Mouse (Mus musculus): ENCODE results near the gene Limk2. TPM values are rescaled to one million over a fixed set of nuclear protein-coding genes. Genes with fewer than 3 reads are reported as not detected.

Limk2 gene
- polyA plus RNA-seq, 1 experiment from 2014 or later: 68.8 TPM

DNA sequence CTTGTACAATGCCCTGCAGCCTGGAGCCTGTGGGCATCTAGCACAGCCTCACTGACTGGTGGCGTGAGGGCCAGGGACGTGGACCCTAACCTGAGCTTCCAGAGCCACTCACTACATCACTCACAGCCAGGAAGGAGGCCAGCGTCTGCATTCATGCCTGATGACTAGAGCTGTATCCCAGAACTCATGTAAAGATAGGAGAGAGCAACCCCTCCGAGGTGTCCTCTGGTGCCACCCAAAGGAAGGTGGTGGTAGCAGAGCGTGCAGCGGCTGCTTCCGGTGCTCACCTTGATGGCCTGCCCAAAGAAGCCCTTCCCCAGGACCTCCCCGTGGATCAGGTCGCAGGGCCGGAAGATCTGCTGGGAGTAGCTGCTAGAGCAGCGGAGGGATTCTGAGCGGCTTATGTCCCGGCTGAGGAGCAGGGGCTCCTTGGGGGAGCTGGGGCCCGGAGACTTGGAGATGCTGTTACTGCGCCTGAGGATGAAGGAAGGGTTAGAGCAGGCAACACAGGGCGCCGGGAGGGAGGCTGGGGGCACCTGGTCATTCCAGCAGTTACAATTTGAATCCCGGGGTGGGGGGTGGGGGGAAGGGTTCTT, 55.9 kb downstream of the Limk2 start:
- Histone ChIP-seq H3K36me3 (peaks cover 74% of the 10 kb centered on the region), H3K4me1 (peaks cover 14% of the 10 kb centered on the region), H3K27ac (no peak overlapping the region), H3K4me3 (no peak overlapping the region), H3K9me3 (no peaks in the 10 kb centered on the region), H3K27me3 (ENCODE audit: insufficient read depth, poor library complexity, severe bottlenecking) (no peaks in the 10 kb centered on the region)
- 47% methylated on average over 18 of the region's 18 CpGs for WGBS
- DNase-seq (ENCODE audit: low spot score): no peak

DNA sequence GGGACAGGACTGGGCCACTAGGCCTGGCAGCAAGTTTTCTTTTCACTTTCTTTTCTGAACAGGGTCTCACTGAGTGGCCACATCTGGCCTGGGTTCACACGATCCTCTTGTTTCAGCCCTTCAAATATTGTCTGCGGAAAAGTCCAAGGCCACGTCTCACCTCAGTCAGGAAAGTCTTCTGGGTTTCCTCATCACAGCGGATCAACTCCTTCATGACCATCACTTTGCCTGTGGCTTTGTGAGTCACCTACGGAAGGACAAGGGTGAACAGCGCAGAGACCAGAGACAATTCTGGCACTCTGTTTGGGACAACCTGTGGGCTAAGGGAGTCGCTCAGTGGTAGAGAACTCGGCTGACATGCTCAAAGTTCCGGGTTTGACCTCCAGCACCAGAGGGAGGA, 56.9 kb downstream of the Limk2 start:
- WGBS: 93% methylated on average over 9 of the region's 9 CpGs
- Histone ChIP-seq H3K9me3 (no peaks in the 10 kb centered on the region), H3K4me1 (peaks cover 23% of the 10 kb centered on the region), H3K4me3 (no peak overlapping the region), H3K36me3 (peaks cover 70% of the 10 kb centered on the region), H3K27me3 (ENCODE audit: insufficient read depth, poor library complexity, severe bottlenecking) (no peaks in the 10 kb centered on the region), H3K27ac (no peak overlapping the region)
- DNase-seq (ENCODE audit: low spot score): no peak

DNA sequence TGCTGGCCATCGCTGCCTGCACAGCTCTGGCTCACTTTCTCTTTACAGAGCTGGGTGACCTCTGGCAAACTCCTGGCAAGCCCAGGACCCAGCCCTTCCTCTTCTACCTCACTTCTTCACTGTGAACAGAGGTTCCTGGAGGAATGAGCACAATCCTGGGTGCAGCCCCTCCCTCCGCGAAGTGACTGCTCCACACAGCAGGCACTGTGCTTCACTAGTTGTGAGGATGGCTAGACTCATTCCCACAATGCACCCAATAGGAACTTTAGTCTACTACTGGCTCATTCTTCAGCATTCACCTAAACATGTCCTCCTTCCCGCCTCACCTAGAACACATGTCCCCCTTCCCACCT, 59.7 kb downstream of the Limk2 start:
- Histone ChIP-seq H3K4me1 (peaks cover 23% of the 10 kb centered on the region), H3K27ac (peak overlapping the region; percentile 80), H3K27me3 (ENCODE audit: insufficient read depth, poor library complexity, severe bottlenecking) (no peaks in the 10 kb centered on the region), H3K4me3 (peak overlapping the region; percentile 8; the same call in 1 of the 2 replicates), H3K36me3 (peaks cover 73% of the 10 kb centered on the region), H3K9me3 (no peaks in the 10 kb centered on the region)
- 78% methylated on average over 4 of the region's 4 CpGs for WGBS
- no peak for DNase-seq (ENCODE audit: low spot score)

DNA sequence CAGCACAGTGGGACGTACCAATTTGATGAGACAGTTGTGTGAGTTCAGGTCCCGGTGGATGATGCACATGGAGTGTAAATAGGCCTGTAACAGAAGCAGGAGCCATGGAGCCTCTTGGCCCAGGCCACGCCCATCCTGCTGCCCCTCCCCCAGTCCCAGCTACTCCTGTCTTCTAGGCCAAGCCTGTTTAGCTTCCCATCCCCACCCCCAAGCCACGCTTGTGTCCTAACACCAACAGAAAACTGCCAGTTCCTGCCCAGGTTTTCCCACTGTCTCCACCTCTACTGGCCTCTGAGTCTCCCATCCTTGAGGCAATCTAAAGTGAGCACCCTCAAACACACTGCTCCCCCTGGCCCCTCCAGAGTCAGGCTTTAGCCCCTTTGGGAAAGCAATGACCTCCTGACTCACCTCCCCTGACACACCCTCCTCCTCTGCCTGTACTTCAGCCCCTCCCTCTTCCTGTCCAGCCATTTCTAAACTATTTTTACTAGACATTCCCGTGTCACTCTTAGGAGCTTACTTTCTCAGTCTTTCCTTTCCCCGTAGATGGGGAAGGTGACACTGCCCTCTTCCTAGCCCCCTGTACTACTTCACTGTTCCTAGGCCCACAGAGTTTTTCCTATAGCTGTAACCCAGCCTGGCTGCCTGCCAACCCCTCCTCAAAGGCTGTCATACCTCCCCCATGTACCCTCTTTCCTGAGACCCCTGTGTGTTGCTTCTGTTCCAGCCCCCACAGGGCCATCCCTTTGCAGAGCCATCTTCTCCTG, 60.2 kb downstream of the Limk2 start:
- peaks cover 23% of the 10 kb centered on the region for H3K4me1 ChIP-seq
- H3K27me3 ChIP-seq (ENCODE audit: insufficient read depth, poor library complexity, severe bottlenecking): no peaks in the 10 kb centered on the region
- peak; percentile 88 for DNase-seq (ENCODE audit: low spot score)
- no peaks in the 10 kb centered on the region for H3K9me3 ChIP-seq
- H3K36me3 ChIP-seq: peaks cover 73% of the 10 kb centered on the region
- H3K4me3 ChIP-seq: peak overlapping the region; percentile 8; the same call in 1 of the 2 replicates
- WGBS: 15% methylated on average over 6 of the region's 6 CpGs
- peak overlapping the region; percentile 80 for H3K27ac ChIP-seq

DNA sequence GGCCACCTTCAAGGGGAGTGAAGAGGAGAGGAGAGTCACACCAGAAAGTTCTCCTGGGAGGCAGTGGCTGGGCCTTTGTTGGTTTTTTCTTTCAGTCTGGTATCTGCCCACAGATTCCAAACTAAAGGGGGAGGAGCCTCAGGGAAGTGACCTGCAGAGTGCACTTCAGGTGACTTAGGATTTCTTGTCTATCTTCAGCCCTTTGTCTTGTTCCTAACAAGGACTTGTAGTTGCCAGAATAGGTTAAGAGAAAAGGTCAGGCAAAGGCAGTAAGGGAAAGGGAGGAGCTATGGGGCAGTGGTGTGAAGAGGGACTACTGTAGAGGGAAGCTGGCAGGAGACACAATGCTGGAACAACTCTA, 61.2 kb downstream of the Limk2 start:
- DNase-seq (ENCODE audit: low spot score): no peak
- H3K9me3 ChIP-seq: no peaks in the 10 kb centered on the region
- H3K4me1 ChIP-seq: peaks cover 23% of the 10 kb centered on the region
- H3K36me3 ChIP-seq: peaks cover 73% of the 10 kb centered on the region
- H3K27me3 ChIP-seq (ENCODE audit: insufficient read depth, poor library complexity, severe bottlenecking): no peaks in the 10 kb centered on the region
- no peak overlapping the region for H3K4me3 ChIP-seq
- H3K27ac ChIP-seq: peak overlapping the region; percentile 80

DNA sequence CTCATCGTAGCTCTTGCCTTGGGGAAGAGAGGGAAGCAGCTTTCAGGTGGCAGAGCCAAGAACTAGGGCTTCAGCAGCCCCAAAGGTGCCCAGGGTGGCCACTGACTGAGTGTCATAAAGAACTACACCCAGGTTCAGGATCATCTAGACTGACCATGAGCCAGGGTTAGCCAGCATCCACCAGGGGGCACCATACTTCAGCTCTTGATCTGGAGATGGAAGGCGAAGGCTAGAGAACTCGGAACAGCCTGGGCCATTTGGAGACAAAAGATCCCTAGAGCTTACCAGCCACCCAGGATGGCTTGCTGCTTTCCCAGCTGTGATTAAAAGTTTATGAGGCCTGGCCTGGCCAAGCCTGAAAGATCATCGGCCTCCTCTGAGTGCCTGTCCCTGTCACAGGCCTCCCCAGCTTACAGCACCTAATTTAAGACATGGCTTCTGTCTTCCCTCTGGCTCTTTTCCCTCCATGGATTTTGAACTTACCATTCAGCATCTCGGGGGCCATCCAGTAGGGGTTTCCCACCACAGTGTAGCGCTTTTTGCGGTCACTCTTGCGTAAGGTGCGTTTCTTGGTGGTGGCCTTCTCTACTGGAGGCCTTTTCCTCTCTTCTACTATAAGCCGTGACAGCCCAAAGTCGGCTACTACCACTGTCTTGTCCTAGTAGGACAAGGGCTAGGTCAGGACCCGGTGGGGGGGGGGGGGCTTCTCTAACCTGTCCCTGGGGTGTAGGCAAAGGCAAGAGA, 61.7 kb downstream of the Limk2 start:
- no peaks in the 10 kb centered on the region for H3K27me3 ChIP-seq (ENCODE audit: insufficient read depth, poor library complexity, severe bottlenecking)
- H3K4me3 ChIP-seq: no peak overlapping the region
- H3K36me3 ChIP-seq: peaks cover 73% of the 10 kb centered on the region
- peak; percentile 88 for DNase-seq (ENCODE audit: low spot score)
- H3K27ac ChIP-seq: peak overlapping the region; percentile 80
- no peaks in the 10 kb centered on the region for H3K9me3 ChIP-seq
- peaks cover 23% of the 10 kb centered on the region for H3K4me1 ChIP-seq
- WGBS: 62% methylated on average over 12 of the region's 12 CpGs

DNA sequence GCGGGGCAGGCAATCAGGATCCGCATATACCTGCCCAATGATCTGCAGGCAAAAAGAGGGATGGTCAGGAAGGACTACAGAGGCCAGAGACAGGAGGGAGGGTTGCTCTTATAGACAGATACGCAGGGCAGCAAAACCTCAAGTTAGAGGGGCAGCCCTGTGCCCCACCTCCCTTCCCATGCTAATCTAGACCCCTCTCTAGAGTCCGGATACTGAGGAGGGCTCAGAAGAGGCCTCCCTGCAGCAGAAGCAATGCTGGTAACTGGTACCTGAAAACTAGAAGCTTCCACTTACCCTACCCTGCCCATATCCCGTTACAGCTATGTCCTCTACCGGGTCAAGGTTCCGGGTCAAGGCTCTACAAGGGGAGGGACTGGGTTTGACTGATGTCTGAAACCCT, 62.6 kb downstream of the Limk2 start:
- DNase-seq (ENCODE audit: low spot score): no peak
- H3K36me3 ChIP-seq: peaks cover 73% of the 10 kb centered on the region
- no peaks in the 10 kb centered on the region for H3K27me3 ChIP-seq (ENCODE audit: insufficient read depth, poor library complexity, severe bottlenecking)
- 92% methylated on average over 7 of the region's 7 CpGs for WGBS
- H3K27ac ChIP-seq: no peak overlapping the region
- H3K4me1 ChIP-seq: peaks cover 23% of the 10 kb centered on the region
- no peak overlapping the region for H3K4me3 ChIP-seq
- H3K9me3 ChIP-seq: no peaks in the 10 kb centered on the region

DNA sequence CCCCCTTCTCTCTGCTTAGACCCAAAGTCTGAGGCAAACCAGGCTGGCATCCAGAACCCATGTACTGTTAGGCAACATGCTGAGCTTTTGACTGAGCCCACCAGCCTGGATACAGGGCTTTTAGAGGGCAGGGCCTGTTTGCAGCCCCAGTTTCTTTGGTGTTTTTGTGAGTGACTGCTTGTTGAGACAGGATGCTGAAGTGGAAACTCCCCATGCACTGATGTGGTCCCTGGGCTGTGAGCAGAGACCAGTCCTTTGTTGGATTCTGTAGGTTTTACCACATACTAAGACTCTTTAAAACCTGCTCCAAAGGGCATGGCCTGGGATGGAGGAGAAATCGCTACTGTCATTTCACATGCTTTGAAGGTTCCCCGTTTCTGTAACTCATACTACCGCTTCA, 64.1 kb downstream of the Limk2 start:
- Histone ChIP-seq H3K27ac (no peak overlapping the region), H3K27me3 (ENCODE audit: insufficient read depth, poor library complexity, severe bottlenecking) (no peaks in the 10 kb centered on the region), H3K4me1 (peaks cover 23% of the 10 kb centered on the region), H3K9me3 (no peaks in the 10 kb centered on the region), H3K36me3 (peaks cover 62% of the 10 kb centered on the region), H3K4me3 (no peak overlapping the region)
- 89% methylated on average over 3 of the region's 3 CpGs for WGBS
- DNase-seq (ENCODE audit: low spot score): no peak

DNA sequence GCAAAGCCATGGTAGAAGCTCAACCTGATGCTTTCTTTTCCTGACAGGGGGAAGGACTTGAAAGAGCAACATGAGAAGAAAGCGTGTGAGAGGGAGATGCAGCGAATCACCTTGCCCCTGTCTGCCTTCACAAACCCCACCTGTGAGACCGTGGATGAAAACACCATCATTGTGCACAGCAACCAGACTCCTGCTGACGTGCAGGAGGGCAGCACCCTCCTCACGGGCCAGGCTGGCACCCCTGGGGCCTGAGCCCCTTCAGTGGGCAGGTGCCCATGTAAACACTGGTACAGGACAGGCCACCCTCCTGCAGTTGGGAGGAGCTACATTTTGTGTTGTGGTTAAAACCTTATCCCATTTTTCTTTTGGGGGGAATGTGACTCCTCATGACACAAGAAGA, 67.5 kb downstream of the Limk2 start:
- Histone ChIP-seq H3K4me1 (peaks cover 17% of the 10 kb centered on the region), H3K27ac (no peak overlapping the region), H3K9me3 (no peaks in the 10 kb centered on the region), H3K27me3 (ENCODE audit: insufficient read depth, poor library complexity, severe bottlenecking) (no peaks in the 10 kb centered on the region), H3K36me3 (peaks cover 50% of the 10 kb centered on the region), H3K4me3 (no peak overlapping the region)
- no peak for DNase-seq (ENCODE audit: low spot score)
- 73% methylated on average over 5 of the region's 5 CpGs for WGBS

DNA sequence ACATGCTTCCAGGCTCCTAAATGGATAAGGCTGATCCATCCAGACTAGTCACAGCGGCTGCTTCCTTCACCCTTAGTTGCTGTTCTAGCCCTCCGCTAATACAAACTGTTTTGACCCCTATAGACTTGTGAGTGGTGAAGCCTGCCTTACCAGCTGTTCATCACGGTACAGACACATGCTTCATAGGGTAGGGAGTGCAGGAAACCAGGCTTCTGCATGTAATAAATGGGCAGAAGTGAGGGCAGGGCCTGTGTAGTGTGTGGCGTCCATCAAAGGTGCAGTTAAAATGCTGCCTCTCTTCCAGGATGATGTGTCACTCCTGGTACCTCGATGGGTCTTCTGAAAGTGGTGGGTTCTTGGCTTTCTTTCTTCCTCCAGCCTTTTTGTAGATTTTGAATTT, 71.0 kb downstream of the Limk2 start:
- no peak overlapping the region for H3K4me3 ChIP-seq
- peaks cover 38% of the 10 kb centered on the region for H3K4me1 ChIP-seq
- WGBS: 51% methylated on average over 5 of the region's 5 CpGs
- no peak for DNase-seq (ENCODE audit: low spot score)
- H3K27me3 ChIP-seq (ENCODE audit: insufficient read depth, poor library complexity, severe bottlenecking): no peaks in the 10 kb centered on the region
- peak overlapping the region; percentile 84 for H3K27ac ChIP-seq
- no peaks in the 10 kb centered on the region for H3K9me3 ChIP-seq
- peaks cover 17% of the 10 kb centered on the region; the same call in 1 of the 2 replicates for H3K36me3 ChIP-seq

DNA sequence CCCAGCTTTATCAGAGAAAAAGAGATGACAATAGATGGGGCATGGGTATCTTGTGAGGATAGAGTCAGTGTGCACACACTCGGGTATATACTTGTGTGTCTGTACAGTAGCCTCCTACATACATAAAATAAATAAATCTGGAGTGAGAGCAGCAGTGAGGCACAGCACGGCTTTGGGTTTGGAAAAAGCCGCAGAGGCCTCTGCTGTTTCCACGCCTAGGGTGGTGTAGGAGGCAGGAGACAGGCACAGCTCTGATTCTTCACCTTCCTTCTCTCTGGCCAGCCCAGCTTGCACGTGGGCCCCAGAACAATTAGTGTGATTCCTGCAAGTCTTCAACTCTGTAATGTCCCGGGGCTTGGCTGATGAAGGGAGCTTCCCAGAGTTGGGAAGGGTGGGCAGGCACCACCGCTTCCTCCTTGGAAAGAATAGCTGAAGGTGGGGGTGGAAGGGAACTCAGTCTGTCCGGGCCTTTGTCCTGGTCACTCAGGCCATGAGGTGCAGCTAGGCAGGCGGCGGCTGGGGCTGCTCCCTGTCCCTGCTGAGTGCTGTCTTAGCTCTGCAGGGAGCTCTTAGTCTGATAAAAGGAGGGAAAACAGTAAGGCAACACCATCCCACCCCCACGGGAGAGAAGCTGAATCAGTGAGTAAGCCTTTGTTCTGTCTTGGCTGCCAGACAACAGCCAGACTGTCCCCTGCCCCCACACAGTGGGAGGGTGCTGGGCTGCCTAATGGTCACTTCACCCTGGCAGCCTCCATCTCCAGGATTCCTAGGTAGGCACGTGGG, 71.6 kb downstream of the Limk2 start:
- DNase-seq (ENCODE audit: low spot score): peak; percentile 86
- Histone ChIP-seq H3K36me3 (peaks cover 12% of the 10 kb centered on the region; the same call in 1 of the 2 replicates), H3K27me3 (ENCODE audit: insufficient read depth, poor library complexity, severe bottlenecking) (no peaks in the 10 kb centered on the region), H3K4me1 (peaks cover 44% of the 10 kb centered on the region), H3K27ac (peak overlapping the region; percentile 84), H3K9me3 (no peaks in the 10 kb centered on the region), H3K4me3 (0 out of 2 replicates have a peak overlapping the region, but pooled peaks have one; percentile 22)
- WGBS: 7% methylated on average over 12 of the region's 12 CpGs

DNA sequence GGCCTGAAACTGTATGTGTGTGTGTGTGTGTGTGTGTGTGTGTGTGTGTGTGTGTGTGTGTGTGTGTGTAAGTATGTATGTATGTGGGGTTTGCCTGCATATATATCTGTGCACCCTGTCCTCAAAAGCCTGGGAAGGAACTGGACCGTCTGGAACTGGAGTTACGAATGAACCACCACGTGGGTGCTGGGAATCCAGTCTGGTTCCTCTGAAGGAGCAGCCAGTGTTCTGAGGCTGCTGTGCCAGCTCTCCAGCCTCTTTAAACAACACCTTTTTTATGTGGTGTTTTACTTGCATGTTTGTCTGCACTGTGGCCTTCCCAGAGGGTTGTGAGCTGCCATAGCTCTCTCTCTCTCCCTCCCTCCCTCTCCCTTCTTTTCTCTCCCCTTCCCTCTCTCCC, 72.4 kb downstream of the Limk2 start:
- H3K4me1 ChIP-seq: peaks cover 52% of the 10 kb centered on the region
- WGBS: 60% methylated on average over 3 of the region's 3 CpGs
- H3K9me3 ChIP-seq: no peaks in the 10 kb centered on the region
- peaks cover 5% of the 10 kb centered on the region; the same call in 1 of the 2 replicates for H3K36me3 ChIP-seq
- no peak overlapping the region for H3K4me3 ChIP-seq
- no peaks in the 10 kb centered on the region for H3K27me3 ChIP-seq (ENCODE audit: insufficient read depth, poor library complexity, severe bottlenecking)
- peak overlapping the region; percentile 84 for H3K27ac ChIP-seq
- DNase-seq (ENCODE audit: low spot score): no peak
